Mouse (Mus musculus) MEL (cell line): ENCODE results near the gene Nptx1. TPM values are rescaled to one million over a fixed set of nuclear protein-coding genes. Genes with fewer than 3 reads are reported as not detected.

Source experiments
- DNase-seq: peaks from one replicate; pipeline ENCODE4 v3.0.0; 2011; ENCODE audit warnings: low read depth, low spot score
- H3K27ac ChIP-seq: 2 replicates; pipeline ENCODE4 v1.5.1; 2012; ENCODE audit warnings: low read depth, mild to moderate bottlenecking, control low read depth, low read length, moderate library complexity; ENCODE audit not compliant: control insufficient read depth
- H3K27me3 ChIP-seq, 2 experiments: fragments of 150-350 bp in 1 of 2; sonication (generic) in 1 of 2; 2 replicates each; pipeline ENCODE4 v1.6.1; 2012; ENCODE audit warnings: low read length in 2 of 2, mild to moderate bottlenecking in 2 of 2, improper control_type of control experiment in 1 of 2, moderate library complexity in 1 of 2; ENCODE audit not compliant: insufficient read depth in 2 of 2, control insufficient read depth in 1 of 2
- H3K36me3 ChIP-seq, 2 experiments: 2 replicates each; pipeline ENCODE4 v1.6.1; 2012 to 2014; ENCODE audit warnings: low read length in 2 of 2, improper control_type of control experiment in 1 of 2, inconsistent platforms in 1 of 2, mild to moderate bottlenecking in 1 of 2; ENCODE audit not compliant: insufficient read depth in 2 of 2, control insufficient read depth in 1 of 2
- H3K4me1 ChIP-seq, 2 experiments: fragments of 150-350 bp in 1 of 2; sonication (generic) in 1 of 2; 2 replicates each; pipeline ENCODE4 v1.6.1; 2012; ENCODE audit warnings: low read length in 2 of 2, improper control_type of control experiment in 1 of 2, mild to moderate bottlenecking in 1 of 2; ENCODE audit not compliant: insufficient read depth in 2 of 2, control insufficient read depth in 1 of 2
- H3K4me3 ChIP-seq, 2 experiments: fragments of 150-350 bp in 1 of 2; sonication (generic) in 1 of 2; 2 replicates each; pipeline ENCODE4 v1.5.1; 2012; ENCODE audit warnings: low read depth in 2 of 2, low read length in 2 of 2, mild to moderate bottlenecking in 2 of 2, moderate library complexity in 2 of 2, control low read depth in 1 of 2, improper control_type of control experiment in 1 of 2; ENCODE audit not compliant: control insufficient read depth in 1 of 2, insufficient read depth in 1 of 2
- H3K79me2 ChIP-seq: 2 replicates; pipeline ENCODE4 v1.6.1; 2012; ENCODE audit warnings: mild to moderate bottlenecking, low read length, moderate library complexity; ENCODE audit not compliant: control insufficient read depth, poor library complexity, insufficient read depth
- H3K9ac ChIP-seq: 2 replicates; pipeline ENCODE4 v1.6.1; 2012; ENCODE audit warnings: low read depth, mild to moderate bottlenecking, control low read depth, low read length, moderate library complexity; ENCODE audit not compliant: control insufficient read depth, poor library complexity, severe bottlenecking
- H3K9me3 ChIP-seq: fragments of 150-350 bp; sonication (generic); replicated peaks from 2 replicates; pipeline ENCODE4 v1.6.1; 2012; ENCODE audit warnings: mild to moderate bottlenecking, low read length, improper control_type of control experiment, moderate library complexity; ENCODE audit not compliant: insufficient read depth
- E2F4 ChIP-seq: IDR thresholded peaks from 2 replicates; pipeline ENCODE4 v1.6.1; 2011; ENCODE audit warnings: low read depth, low read length, improper control_type of control experiment, borderline replicate concordance
- ELF1 ChIP-seq: IDR thresholded peaks from 2 replicates; pipeline ENCODE4 v1.6.1; 2014; ENCODE audit warnings: low read depth, mild to moderate bottlenecking, inconsistent platforms, low read length, improper control_type of control experiment, moderate library complexity
- EP300 ChIP-seq, 2 experiments: IDR thresholded peaks; 2 replicates each; pipeline ENCODE4 v1.6.1; 2011; ENCODE audit warnings: improper control_type of control experiment in 2 of 2, low read length in 2 of 2, low read depth in 1 of 2, mild to moderate bottlenecking in 1 of 2
- GATA1 ChIP-seq: IDR thresholded peaks from 2 replicates; pipeline ENCODE4 v1.6.1; 2011; ENCODE audit warnings: low read depth, low read length, improper control_type of control experiment
- HCFC1 ChIP-seq: IDR thresholded peaks from 2 replicates; pipeline ENCODE4 v1.6.1; 2012; ENCODE audit warnings: low read depth, mild to moderate bottlenecking, inconsistent platforms, low read length, improper control_type of control experiment, moderate library complexity
- JUND ChIP-seq: IDR thresholded peaks from 2 replicates; pipeline ENCODE4 v1.6.1; 2011; ENCODE audit warnings: low read depth, mild to moderate bottlenecking, improper control_type of control experiment, low read length
- KAT2A ChIP-seq: conservative IDR thresholded peaks from 2 replicates; pipeline ENCODE4 v1.6.1; 2012; ENCODE audit warnings: low read depth, low read length, improper control_type of control experiment, inconsistent platforms
- MAX ChIP-seq: IDR thresholded peaks from 2 replicates; pipeline ENCODE4 v1.6.1; 2011; ENCODE audit warnings: low read length, improper control_type of control experiment
- MYB ChIP-seq: IDR thresholded peaks from 2 replicates; pipeline ENCODE4 v1.6.1; 2011; ENCODE audit warnings: mild to moderate bottlenecking, low read depth, low read length, improper control_type of control experiment
- MYC ChIP-seq: IDR thresholded peaks from 2 replicates; pipeline ENCODE4 v1.6.1; 2011; ENCODE audit warnings: low read depth, mild to moderate bottlenecking, low read length, improper control_type of control experiment, moderate library complexity
- NELFE ChIP-seq: IDR thresholded peaks from 2 replicates; pipeline ENCODE4 v1.6.1; 2011; ENCODE audit warnings: low read depth, low read length, improper control_type of control experiment
- POLR2A ChIP-seq, 2 experiments: IDR thresholded peaks; 2 replicates each; pipeline ENCODE4 v1.6.1; 2011 to 2012; ENCODE audit warnings: low read length in 2 of 2, mild to moderate bottlenecking in 2 of 2, control low read depth in 1 of 2, improper control_type of control experiment in 1 of 2, low read depth in 1 of 2, moderate library complexity in 1 of 2; ENCODE audit not compliant: control insufficient read depth in 1 of 2, insufficient read depth in 1 of 2, poor library complexity in 1 of 2
- POLR2AphosphoS2 ChIP-seq: IDR thresholded peaks from 2 replicates; pipeline ENCODE4 v1.6.1; 2011; ENCODE audit warnings: low read length, improper control_type of control experiment
- POLR2AphosphoS5 ChIP-seq: IDR thresholded peaks from 2 replicates; pipeline ENCODE4 v1.6.1; 2012; ENCODE audit warnings: low read depth, borderline replicate concordance, mild to moderate bottlenecking, inconsistent platforms, low read length, moderate library complexity, mixed read lengths
- RAD21 ChIP-seq: IDR thresholded peaks from 2 replicates; pipeline ENCODE4 v1.6.1; 2011; ENCODE audit warnings: mild to moderate bottlenecking, low read depth, low read length, improper control_type of control experiment
- RCOR1 ChIP-seq: IDR thresholded peaks from 2 replicates; pipeline ENCODE4 v1.6.1; 2012; ENCODE audit warnings: low read depth, mild to moderate bottlenecking, inconsistent platforms, low read length, improper control_type of control experiment
- TAL1 ChIP-seq: IDR thresholded peaks from 2 replicates; pipeline ENCODE4 v1.6.1; 2012; ENCODE audit warnings: mild to moderate bottlenecking, inconsistent platforms, low read length, moderate library complexity, mixed read lengths
- TCF12 ChIP-seq: IDR thresholded peaks from 2 replicates; pipeline ENCODE4 v1.6.1; 2014; ENCODE audit warnings: low read depth, mild to moderate bottlenecking, inconsistent platforms, low read length, improper control_type of control experiment, moderate library complexity
- UBTF ChIP-seq: IDR thresholded peaks from 2 replicates; pipeline ENCODE4 v1.6.1; 2012; ENCODE audit warnings: low read depth, mild to moderate bottlenecking, inconsistent platforms, low read length, improper control_type of control experiment, moderate library complexity, borderline replicate concordance; ENCODE audit not compliant: insufficient read depth
- ZKSCAN1 ChIP-seq: IDR thresholded peaks from 2 replicates; pipeline ENCODE4 v1.6.1; 2012; ENCODE audit warnings: low read depth, mild to moderate bottlenecking, inconsistent platforms, low read length, improper control_type of control experiment, moderate library complexity
- ZNF384 ChIP-seq: IDR thresholded peaks from 2 replicates; pipeline ENCODE4 v1.6.1; 2012; ENCODE audit warnings: low read depth, mild to moderate bottlenecking, inconsistent platforms, low read length, improper control_type of control experiment
- polyA plus RNA-seq, 2 experiments: library from polyadenylated mRNA; stranded (reverse) in 1 of 2; unstranded in 1 of 2; fragments of >175 nt in 1 of 2; fragments of >200 nt in 1 of 2; gene quantifications; 2 replicates each; pipeline versions ENCODE4 v1.2.1 to v1.2.4; 2012; ENCODE audit warnings: low replicate concordance in 2 of 2, low read depth in 1 of 2; ENCODE audit not compliant: insufficient read length in 2 of 2, insufficient read depth in 1 of 2, missing spikeins in 1 of 2
- total RNA-seq: library from RNA; depleted of rRNA; stranded (reverse); fragments of 300-350 nt; gene quantifications from 2 replicates; pipeline ENCODE4 v1.2.3, GENCODE M21; 2012

The Nptx1 gene
- total and polyA plus RNA-seq, 3 experiments, result not detected

DNA sequence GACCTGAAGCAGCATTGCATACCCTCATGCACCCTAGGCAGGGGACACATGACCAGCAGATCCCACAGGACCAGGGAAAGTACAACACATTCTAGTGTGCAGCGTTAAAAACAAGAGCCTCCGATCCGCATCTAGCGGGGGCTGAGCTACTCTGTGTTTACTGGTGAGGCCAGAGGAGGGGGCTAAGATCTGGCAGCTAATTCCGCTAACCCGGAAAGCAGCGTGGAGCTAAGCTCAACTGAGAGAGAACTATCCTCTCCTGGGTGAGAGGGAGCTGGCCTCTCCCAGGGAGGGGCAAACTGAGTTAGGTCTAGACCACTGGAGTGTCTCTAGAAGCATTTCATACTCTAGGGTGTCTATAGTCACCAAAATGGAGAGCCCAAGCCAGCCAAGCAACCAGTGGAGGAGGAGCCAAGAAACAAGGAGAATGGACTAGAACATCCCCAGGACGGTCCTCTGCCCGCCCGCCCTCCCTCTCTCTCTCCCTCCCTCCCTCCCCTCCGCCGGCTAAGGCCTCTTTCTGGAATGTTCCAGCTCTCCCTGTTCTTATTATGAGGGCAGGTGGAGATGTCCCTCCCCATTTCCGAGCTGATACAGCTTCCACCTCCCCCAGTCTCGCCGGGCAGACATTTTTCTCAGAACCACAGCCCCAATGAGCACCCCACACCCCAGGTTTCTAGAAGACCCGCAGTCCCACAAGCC, 3.6 kb downstream of the Nptx1 start:
- H3K79me2 ChIP-seq, result no peaks in the 10 kb centered on the region
- H3K27me3 ChIP-seq, result peaks cover 0 to 1% of the 10 kb centered on the region in 2 experiments; a peak in 1 of 4 replicates
- no peak for DNase-seq
- no peaks in the 10 kb centered on the region for H3K4me1 ChIP-seq
- TF ChIP-seq TAL1, result no peak
- no peak for TF ChIP-seq ZKSCAN1
- TF ChIP-seq JUND, result no peak
- TF ChIP-seq ZNF384, result no peak
- no peak for TF ChIP-seq GATA1
- no peak for TF ChIP-seq NELFE
- no peak overlapping the region for H3K4me3 ChIP-seq
- H3K9me3 ChIP-seq, result no peaks in the 10 kb centered on the region
- no peaks in the 10 kb centered on the region for H3K36me3 ChIP-seq
- no peak overlapping the region for H3K9ac ChIP-seq
- H3K27ac ChIP-seq, result no peak overlapping the region

GRCm38 (mm10) chr11:119542886-119543285, 4.7 kb downstream of the Nptx1 start:
- H3K79me2 ChIP-seq, result no peaks in the 10 kb centered on the region
- no peak overlapping the region for H3K27ac ChIP-seq
- TF ChIP-seq KAT2A (no peak), POLR2A (IDR thresholded peaks at IDR 0.05; ENCODE audit: control insufficient read depth in 1 of 2, insufficient read depth in 1 of 2, low read depth in 1 of 2, low read length in 2 of 2, poor library complexity in 1 of 2) (no peak), MYB (no peak), UBTF (no peak), POLR2AphosphoS5 (no peak), JUND (no peak), TCF12 (no peak), RAD21 (no peak), ZKSCAN1 (no peak), EP300 (IDR thresholded peaks at IDR 0.05; ENCODE audit: low read depth in 1 of 2, low read length in 2 of 2) (no peak), POLR2AphosphoS2 (no peak), ZNF384 (no peak), MYC (no peak), MAX (no peak), ELF1 (no peak), RCOR1 (no peak), E2F4 (no peak), HCFC1 (no peak)
- no peak overlapping the region for H3K4me3 ChIP-seq
- H3K9me3 ChIP-seq, result no peaks in the 10 kb centered on the region
- H3K4me1 ChIP-seq, result no peaks in the 10 kb centered on the region
- no peaks in the 10 kb centered on the region for H3K36me3 ChIP-seq
- H3K27me3 ChIP-seq, result peaks cover 0 to 1% of the 10 kb centered on the region in 2 experiments; a peak in 1 of 4 replicates
- DNase-seq, result no peak
- H3K9ac ChIP-seq, result no peak overlapping the region
